Mouse (Mus musculus): ENCODE results near the gene Saxo1. TPM values are rescaled to one million over a fixed set of nuclear protein-coding genes. Genes with fewer than 3 reads are reported as not detected.

The Saxo1 gene
- polyA plus RNA-seq, 1 experiment: not detected

GRCm38 (mm10) chr4:86407200-86407527 lies 151.0 kb downstream of the Saxo1 start:
- no peak overlapping the region for H3K27ac ChIP-seq (ENCODE audit: insufficient read depth, low read length)
- no peak overlapping the region for H3K4me3 ChIP-seq (ENCODE audit: insufficient read depth, low read length)
- TF ChIP-seq CTCF (IDR thresholded peaks at IDR 0.05; ENCODE audit: borderline replicate concordance, insufficient read depth, low read length): no peak
- TF ChIP-seq POLR2A (IDR thresholded peaks at IDR 0.05; ENCODE audit: low read depth, low read length): no peak
- no peaks in the 10 kb centered on the region; the same call in 1 of the 2 replicates for H3K4me1 ChIP-seq (ENCODE audit: control insufficient read depth, insufficient read depth, low read length)

- TF ChIP-seq CTCF (IDR thresholded peaks at IDR 0.05; ENCODE audit: borderline replicate concordance, insufficient read depth, low read length): no peak
- TF ChIP-seq POLR2A (IDR thresholded peaks at IDR 0.05; ENCODE audit: low read depth, low read length): no peak
Measured at GRCm38 (mm10) chr4:86406501-86407199, 151.5 kb downstream of the Saxo1 start.

GRCm38 (mm10) chr4:86401116-86401515 lies 157.0 kb downstream of the Saxo1 start:
- no peaks in the 10 kb centered on the region; the same call in 1 of the 2 replicates for H3K4me1 ChIP-seq (ENCODE audit: control insufficient read depth, insufficient read depth, low read length)
- TF ChIP-seq CTCF (IDR thresholded peaks at IDR 0.05; ENCODE audit: borderline replicate concordance, insufficient read depth, low read length) (no peak), POLR2A (IDR thresholded peaks at IDR 0.05; ENCODE audit: low read depth, low read length) (no peak)
- H3K4me3 ChIP-seq (ENCODE audit: insufficient read depth, low read length): no peak overlapping the region
- no peak overlapping the region for H3K27ac ChIP-seq (ENCODE audit: insufficient read depth, low read length)

More at GRCm38 (mm10) chr4:86406501-86407199, 151.5 kb downstream of the Saxo1 start:
- Histone ChIP-seq H3K4me3 (ENCODE audit: insufficient read depth, low read length) (no peak overlapping the region), H3K27ac (ENCODE audit: insufficient read depth, low read length) (no peak overlapping the region), H3K4me1 (ENCODE audit: control insufficient read depth, insufficient read depth, low read length) (no peaks in the 10 kb centered on the region; the same call in 1 of the 2 replicates)

GRCm38 (mm10) chr4:86397470-86397869 lies 160.7 kb downstream of the Saxo1 start:
- Histone ChIP-seq H3K4me3 (ENCODE audit: insufficient read depth, low read length) (no peak overlapping the region), H3K27ac (ENCODE audit: insufficient read depth, low read length) (no peak overlapping the region), H3K4me1 (ENCODE audit: control insufficient read depth, insufficient read depth, low read length) (no peaks in the 10 kb centered on the region)
- TF ChIP-seq CTCF (IDR thresholded peaks at IDR 0.05; ENCODE audit: borderline replicate concordance, insufficient read depth, low read length): no peak
- TF ChIP-seq POLR2A (IDR thresholded peaks at IDR 0.05; ENCODE audit: low read depth, low read length): no peak

- no peaks in the 10 kb centered on the region for H3K4me1 ChIP-seq (ENCODE audit: control insufficient read depth, insufficient read depth, low read length)
- H3K4me3 ChIP-seq (ENCODE audit: insufficient read depth, low read length): no peak overlapping the region
- TF ChIP-seq POLR2A (IDR thresholded peaks at IDR 0.05; ENCODE audit: low read depth, low read length) (no peak), CTCF (IDR thresholded peaks at IDR 0.05; ENCODE audit: borderline replicate concordance, insufficient read depth, low read length) (no peak)
- no peak overlapping the region for H3K27ac ChIP-seq (ENCODE audit: insufficient read depth, low read length)
Measured at GRCm38 (mm10) chr4:86396672-86397288, 161.3 kb downstream of the Saxo1 start.

- TF ChIP-seq CTCF (IDR thresholded peaks at IDR 0.05; ENCODE audit: borderline replicate concordance, insufficient read depth, low read length): no peak
- no peak for TF ChIP-seq POLR2A (IDR thresholded peaks at IDR 0.05; ENCODE audit: low read depth, low read length)
- H3K4me1 ChIP-seq (ENCODE audit: control insufficient read depth, insufficient read depth, low read length): no peaks in the 10 kb centered on the region
- no peak overlapping the region for H3K27ac ChIP-seq (ENCODE audit: insufficient read depth, low read length)
- no peak overlapping the region for H3K4me3 ChIP-seq (ENCODE audit: insufficient read depth, low read length)
Measured at GRCm38 (mm10) chr4:86395636-86396035, 162.5 kb downstream of the Saxo1 start.

Other genes starting within 250 kb of the Saxo1 start
- 148 and 161 TPM in 2 replicates for gene Rraga, start 17.3 kb upstream of the Saxo1 start, polyA plus RNA-seq (2011; ENCODE audit: insufficient read length, low read depth, missing spikeins)
- 16.4 and 18.7 TPM in 2 replicates for gene Haus6, start 53.7 kb upstream of the Saxo1 start, polyA plus RNA-seq (2011; ENCODE audit: insufficient read length, low read depth, missing spikeins)
- gene Plin2, start 111.7 kb upstream of the Saxo1 start, polyA plus RNA-seq (2011; ENCODE audit: insufficient read length, low read depth, missing spikeins): 75.0 and 93.7 TPM in 2 replicates
- gene Dennd4c, start 190.2 kb upstream of the Saxo1 start, polyA plus RNA-seq (2011; ENCODE audit: insufficient read length, low read depth, missing spikeins): 26.9 and 28.4 TPM in 2 replicates

Measured in embryonic fibroblast, embryonic 13.5 days (primary cell).